Mouse (Mus musculus) heart, embryonic 13.5 days (tissue): ENCODE measurements around the gene 4921501E09Rik. TPM values are rescaled to one million over a fixed set of nuclear protein-coding genes. Genes with fewer than 3 reads are reported as not detected.

ENCODE experiments used
- polyA plus RNA-seq: library from polyadenylated mRNA; unstranded; fragments of >200 nt; fragmentation: Nextera tagmentation; extraction: Ambion mirVana; gene quantifications from 2 replicates; pipeline ENCODE4 v1.2.1, GENCODE M21; 2015

Gene 4921501E09Rik
- polyA plus RNA-seq, 1 experiment from 2014 or later = not detected

Other genes starting within 250 kb of the 4921501E09Rik start
- 7.8 and 8.1 TPM in 2 replicates for gene Zfp799, start 237.8 kb downstream of the 4921501E09Rik start, polyA plus RNA-seq
- 4.3 and 4.8 TPM in 2 replicates for gene Zfp870, start 176.4 kb downstream of the 4921501E09Rik start, polyA plus RNA-seq
- not detected in 2 replicates for gene Cyp4f14, start 150.7 kb downstream of the 4921501E09Rik start, polyA plus RNA-seq
- 6.9 and 9.1 TPM in 2 replicates for gene Cyp4f13, start 120.7 kb downstream of the 4921501E09Rik start, polyA plus RNA-seq
- gene Zfp472, start 102.2 kb downstream of the 4921501E09Rik start, polyA plus RNA-seq = 5.9 and 6.2 TPM in 2 replicates
- 7.0 and 7.7 TPM in 2 replicates for gene Zfp952, start 74.9 kb downstream of the 4921501E09Rik start, polyA plus RNA-seq
- gene Zfp763, start 34.7 kb downstream of the 4921501E09Rik start, polyA plus RNA-seq = 5.5 and 6.3 TPM in 2 replicates
- 4.6 and 4.9 TPM in 2 replicates for gene Zfp563, start 21.3 kb upstream of the 4921501E09Rik start, polyA plus RNA-seq
- 0.10 TPM in 1 of 2 replicates, not detected in the other for gene Morc2b, start 71.6 kb upstream of the 4921501E09Rik start, polyA plus RNA-seq
- not detected in 2 replicates for gene Olfr55, start 100.4 kb upstream of the 4921501E09Rik start, polyA plus RNA-seq
- gene Olfr239, start 123.2 kb upstream of the 4921501E09Rik start, polyA plus RNA-seq = not detected in 2 replicates
- gene Olfr1564, start 153.6 kb upstream of the 4921501E09Rik start, polyA plus RNA-seq = 0.04 TPM in 1 of 2 replicates, not detected in the other
- 11.8 and 12.2 TPM in 2 replicates for gene Zfp955a, start 187.1 kb upstream of the 4921501E09Rik start, polyA plus RNA-seq
- gene Olfr63, start 196.6 kb upstream of the 4921501E09Rik start, polyA plus RNA-seq = 0.05 TPM in 1 of 2 replicates, not detected in the other
- gene Zfp955b, start 221.5 kb upstream of the 4921501E09Rik start, polyA plus RNA-seq = 8.1 and 8.6 TPM in 2 replicates